Mouse (Mus musculus): ENCODE measurements around the gene Grifin.

Gene Grifin

DNA sequence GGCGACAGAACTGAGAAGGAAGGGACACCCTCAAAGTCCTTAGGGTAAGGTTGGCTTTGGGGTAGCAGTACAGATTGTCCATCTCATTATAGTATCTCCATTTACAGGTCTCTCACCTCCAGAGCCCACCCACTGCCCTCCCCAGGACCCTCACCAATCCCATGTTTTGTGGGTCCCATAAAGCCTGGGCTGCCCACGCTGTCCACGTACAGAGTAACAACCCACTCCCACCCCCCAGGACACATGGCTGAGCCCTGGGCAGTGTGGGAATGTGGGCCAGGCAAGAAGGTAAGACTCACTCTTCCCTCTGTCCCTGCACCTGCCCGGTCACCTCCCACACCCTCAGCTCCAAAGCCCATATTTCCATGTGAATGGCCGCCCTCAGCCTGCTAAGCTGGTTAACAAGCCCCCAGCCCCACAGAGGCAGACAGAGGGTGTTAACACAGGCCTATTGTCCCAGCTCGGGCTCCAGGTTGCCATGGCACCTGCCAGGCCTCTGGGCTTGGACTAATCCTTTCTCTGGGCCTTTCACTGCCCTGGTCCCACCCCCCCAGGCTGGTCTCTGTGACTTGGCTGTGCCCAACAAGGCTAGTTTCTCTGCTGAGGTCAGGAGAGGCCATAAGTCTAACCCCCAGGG is 19.0 kb upstream of the Grifin start:
- no peak for DNase-seq

DNA sequence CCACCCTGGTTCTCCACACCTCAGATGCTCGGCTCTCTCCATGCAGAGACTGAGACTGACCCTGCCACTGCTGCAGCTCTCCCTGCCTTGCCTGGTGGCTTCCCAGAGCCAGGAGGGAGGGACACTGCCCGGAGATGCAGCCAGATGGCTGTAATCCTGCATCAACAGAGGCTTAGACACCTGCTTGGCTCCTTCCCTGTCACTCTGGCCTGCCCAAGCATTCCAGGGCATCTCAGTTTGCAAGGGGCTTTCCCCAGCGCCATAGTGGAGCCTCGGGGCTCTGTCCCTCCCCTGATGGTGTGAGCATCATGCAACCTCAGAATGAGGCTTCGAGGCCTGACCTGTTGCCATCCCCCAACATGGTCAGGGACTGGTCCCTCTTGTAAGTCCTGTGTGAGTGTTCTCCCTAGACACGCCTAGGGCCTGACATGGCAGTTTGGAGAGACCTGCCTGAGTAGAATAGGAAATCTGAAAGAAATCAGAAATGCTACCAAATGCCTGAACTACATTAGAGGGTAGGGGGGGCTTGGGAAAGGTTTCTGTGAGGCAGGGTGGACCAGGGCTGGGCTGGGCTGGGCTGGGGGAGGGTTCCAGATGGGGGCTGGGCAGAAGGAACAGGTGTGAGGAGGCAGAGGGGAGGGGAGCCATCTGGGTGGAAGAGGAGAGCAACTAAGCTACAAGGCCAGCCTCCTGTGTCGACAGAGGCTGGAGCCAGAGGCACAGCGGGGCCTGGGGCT is 18.3 kb upstream of the Grifin start:
- no peak for DNase-seq

DNA sequence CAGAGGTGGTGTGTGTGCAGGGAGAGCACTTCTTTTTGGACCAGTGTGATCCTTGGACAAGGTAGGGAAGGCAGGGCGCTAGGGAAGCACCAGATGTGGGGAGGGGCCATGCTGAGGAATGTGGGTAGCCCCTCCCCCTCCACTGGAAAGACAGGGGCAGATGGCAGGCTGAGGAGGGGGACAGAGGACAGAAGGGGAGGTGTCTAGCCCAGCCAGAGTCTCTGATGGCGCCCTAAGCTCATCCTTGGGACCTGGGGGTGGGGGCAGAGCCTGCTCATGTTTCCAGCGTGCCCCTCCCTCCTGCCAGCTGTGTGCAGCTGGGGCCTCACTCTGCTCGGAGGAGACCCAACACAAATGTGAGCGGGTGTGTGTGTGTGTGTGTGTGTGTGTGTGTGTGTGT is 16.7 kb upstream of the Grifin start:
- no peak for DNase-seq

DNA sequence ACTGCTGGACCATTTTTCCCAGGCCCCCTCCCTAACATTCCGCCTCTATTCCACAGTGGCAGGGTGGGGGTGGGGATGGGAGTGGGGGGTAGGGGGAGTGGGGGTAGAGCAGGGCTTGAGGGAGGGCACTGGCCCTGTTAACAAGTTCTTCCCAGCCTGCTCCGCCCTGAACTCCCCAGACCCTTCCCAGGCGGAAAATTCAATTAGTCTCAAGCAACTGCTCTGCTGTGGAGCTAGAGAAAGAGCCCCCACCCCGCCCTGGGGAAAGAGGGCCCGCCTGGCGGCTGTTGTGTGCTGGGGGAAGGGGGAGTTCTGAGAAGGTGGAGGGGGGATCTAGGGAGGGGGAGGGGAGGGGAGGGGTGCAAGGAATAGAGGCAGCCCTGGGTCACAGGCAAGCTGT is 14.9 kb upstream of the Grifin start:
- DNase-seq, result no peak

DNA sequence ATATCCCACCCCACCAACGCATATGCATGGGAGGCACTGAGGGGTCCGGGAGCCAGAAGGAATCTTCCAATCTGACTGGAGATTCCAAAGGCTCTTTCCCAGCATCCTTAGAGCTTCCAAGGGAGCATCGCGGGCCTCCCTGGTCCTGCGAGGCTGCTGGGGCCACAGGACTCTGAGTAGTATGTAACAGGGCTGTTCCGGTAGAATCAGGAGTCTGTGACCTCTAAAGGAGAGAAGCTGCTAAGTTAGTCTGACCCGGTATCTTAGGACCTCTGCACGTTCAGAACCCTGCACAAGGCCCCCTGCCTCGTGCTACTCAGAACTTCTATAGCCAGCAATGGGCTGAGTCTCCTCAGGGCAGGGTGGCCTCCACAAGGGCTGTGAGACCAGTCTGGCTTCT is 14.3 kb upstream of the Grifin start:
- DNase-seq, result no peak

DNA sequence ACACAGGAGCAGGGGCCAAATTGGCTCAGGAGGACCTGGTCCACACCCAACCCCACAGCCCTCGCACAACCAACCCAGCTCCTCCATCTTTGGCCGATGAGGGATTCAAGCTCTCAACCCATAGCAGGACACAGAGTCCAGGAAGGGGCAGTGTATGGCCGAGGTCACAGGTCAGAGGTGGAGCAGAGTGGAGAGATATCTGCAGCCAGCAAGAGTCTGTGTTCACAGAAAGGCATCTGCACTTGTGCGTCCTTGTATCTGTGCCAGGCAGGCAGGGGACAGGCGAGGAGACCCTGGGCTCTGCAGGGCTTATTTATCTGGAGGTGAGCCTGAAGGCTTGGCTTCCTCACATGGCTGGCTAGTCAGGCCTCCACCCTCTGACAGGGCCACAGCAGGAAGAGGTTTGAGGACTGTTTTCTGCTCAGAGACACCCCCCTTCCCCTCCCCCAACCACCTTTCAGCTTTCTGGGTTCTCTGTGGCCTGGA is 10.6 kb upstream of the Grifin start:
- no peak for DNase-seq

DNA sequence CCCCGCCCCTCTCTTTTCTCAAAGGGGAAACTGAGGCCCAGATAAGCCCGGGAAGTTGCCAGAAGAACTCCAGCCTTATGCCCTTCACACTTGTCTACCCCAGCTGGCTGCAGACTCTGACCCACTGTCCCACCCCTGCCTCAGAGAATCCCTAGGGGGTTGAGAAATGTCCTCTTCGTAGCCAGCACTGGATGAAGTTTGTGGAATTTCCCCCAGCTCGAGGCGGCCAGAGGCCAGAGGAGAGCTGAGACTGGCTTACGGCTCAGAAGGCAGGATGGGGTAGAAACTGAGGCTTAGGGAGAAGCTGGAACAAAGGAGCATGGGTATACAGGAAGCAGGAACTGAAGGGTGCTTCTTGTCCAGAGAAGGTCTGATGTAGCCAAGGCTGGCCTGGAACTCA is 7.7 kb upstream of the Grifin start:
- no peak for DNase-seq

DNA sequence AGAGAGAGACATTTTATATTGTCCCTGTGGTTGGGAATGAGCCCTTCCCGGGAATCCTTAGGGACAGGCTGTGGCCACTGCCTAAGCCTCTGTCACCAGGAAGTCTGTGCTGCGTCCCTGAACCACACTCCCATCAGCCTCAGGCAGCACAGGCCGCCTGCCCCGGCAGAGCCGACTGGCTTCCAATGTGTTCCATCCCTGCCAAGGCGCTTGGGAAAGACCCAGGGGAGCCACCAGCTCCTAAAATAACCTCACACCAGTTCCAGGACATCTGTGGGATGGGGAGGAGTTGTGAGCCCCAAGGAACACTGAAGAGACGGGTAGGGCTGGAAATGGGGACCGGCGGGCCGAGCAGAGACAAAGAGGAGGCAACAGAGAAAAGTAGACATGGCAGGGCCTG is 6.8 kb upstream of the Grifin start:
- DNase-seq, result peak; percentile 38

DNA sequence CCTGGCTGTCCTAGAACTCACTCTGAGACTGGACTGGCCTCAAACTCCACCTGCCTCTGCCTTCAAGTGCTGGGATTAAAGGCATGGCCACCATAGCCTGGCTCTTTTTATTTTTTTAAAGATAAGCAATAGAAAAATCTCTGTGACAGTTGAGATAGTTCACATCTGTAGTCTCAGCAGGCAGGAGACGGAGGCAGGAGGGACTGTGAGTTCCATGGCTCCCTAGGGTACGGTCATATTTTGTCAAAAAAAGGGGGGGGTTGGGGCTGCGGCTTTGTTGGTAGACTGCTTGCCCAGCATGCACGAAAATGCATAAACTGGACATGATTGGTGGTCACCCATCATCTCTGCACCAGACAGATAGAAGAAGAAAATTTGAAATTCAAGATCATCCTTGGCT is 6.3 kb upstream of the Grifin start:
- no peak for DNase-seq

DNA sequence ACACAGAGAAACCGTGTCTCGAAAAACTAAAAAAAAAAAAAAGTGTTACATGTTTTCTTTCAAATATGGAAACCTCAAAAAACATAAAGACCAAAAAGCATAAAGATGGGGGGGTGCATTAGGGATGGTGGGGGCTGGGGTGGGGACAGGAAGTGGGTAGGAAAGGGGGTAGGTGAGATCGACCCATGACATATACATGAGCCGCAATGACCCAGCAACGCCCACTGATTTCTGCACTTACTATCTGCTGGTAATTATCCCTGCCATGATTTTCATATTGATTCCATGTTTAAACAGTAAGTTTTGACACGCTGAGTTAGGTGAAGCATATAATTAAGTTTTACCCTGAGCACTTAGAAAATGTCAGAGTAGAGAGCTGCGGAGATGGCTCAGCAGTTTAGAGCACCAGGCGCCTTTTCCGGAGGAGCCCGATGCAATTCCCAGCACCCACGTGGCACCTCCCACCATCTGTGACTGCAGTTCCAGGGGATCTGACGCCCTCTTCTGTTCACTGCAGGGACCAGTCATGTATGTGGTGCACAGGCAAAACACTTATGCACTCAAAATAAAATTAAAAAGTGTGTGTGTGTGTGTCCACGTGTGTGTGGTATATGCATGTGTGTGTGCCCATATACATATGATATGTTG is 5.5 kb upstream of the Grifin start:
- DNase-seq, result no peak

DNA sequence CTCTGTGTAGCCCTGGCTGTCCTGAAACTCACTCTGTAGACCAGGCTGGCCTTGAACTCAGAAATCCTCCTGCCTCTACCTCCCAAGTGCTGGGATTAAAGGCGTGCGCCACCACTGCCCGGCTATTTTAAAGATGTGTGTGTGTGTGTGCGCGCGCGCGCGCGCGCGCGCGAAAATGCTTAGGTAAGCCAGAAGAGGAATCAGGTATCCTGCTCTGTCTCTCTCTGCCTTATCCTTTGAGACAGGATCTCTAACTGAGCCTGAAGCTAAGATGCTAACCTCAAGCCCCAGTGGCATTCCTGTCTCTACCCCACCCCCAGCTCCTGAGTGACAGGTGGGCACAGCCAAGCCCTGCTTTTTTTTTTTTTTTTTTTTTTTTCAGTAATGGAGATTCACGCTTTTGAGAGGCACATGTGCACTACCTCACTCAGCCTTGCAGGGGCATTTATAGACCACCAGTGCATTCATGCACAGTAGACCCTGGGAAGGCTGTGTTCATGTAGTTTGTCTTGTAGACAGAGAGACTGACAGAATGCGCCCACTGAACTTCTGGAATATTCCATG is 4.2 kb upstream of the Grifin start:
- no peak for DNase-seq

DNA sequence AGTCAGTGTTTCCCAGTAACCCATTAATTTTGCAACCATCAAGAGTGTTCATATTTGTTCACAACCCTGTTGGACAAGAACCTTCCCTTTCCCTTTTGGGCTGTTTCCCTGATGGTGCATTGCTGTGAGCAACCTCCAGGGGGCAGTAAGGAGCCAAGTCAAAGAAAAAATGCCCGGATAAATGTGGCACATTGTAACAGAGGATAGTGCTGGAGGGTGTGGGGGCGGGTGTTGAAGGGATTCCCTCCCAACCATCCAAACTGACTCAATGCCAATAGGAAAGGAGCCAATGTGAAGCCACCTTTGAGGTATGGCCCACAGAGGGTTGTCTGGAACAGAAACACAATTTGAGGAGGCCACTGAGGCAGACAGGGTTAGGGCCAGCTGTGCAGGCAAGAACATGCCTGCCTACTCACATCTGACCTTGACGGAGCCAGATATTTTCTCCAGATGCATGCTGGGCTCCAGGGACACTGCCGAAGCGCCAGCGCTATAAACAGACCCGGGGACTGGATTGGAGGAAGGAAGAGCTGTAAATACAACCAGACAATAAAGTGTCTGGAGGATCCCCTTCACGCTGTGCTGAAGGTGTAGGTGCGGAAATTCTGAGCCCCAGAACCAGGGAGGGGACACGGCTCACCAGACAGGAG is 3.6 kb upstream of the Grifin start:
- peak; percentile 58 for DNase-seq

DNA sequence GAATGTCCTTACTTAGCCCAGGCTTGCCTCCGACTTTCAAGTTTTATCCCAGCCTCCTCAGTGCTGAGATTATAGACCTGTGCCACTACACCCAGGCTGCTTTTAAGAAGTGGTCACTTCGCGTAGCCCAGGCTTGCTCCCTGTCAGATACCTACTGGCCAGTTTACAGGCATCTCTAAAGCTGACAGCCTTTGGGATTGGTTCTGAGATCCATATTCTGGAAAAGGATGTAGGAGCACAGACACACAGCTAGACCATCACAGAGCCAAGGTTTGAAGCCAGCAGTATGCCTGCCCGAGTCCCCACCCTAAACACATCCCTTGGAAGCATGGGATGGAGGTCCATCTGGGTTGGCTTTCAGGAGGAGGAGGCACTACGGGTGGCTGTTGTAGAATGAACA is 2.9 kb upstream of the Grifin start:
- no peak for DNase-seq

DNA sequence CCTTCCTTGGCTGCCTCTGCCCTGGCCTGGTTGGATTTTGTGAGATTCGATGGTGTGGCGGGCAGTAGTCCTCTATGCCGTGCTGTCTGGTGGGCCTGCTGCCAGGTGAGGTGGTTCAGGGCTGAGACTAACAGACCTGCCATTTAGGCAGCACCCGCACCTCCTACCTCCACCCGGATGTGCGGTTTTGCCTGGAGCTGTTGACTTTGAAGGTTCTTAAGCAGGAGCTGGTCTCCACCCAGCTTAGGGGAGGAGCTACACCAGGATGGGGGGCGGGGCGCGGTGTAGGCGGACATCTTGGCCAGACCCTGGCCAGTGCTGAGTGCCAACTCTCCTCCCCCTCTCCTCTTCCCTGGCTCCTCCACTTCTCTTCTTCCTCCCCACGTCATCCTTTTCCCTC is 2.5 kb upstream of the Grifin start:
- peak; percentile 43 for DNase-seq

DNA sequence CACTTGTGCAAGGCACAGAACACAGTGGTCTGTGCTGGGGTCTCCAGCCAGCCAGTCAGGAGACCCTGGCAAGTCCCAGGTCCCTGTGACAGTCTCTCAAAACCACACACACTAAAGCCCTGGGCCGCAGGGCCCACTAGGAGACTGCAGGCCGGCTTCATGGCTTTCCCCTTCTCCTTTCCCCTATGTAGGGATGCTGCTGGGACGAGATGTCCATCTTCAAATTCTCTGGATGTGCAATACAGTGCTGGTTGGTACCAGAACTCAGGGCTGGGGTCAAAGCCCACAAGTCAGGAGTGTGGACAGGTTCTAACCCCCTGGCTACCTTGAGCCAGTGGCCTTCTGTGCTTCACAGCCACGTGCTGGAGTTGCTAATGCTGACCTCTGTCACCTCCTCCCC is 1.4 kb upstream of the Grifin start:
- no peak for DNase-seq

DNA sequence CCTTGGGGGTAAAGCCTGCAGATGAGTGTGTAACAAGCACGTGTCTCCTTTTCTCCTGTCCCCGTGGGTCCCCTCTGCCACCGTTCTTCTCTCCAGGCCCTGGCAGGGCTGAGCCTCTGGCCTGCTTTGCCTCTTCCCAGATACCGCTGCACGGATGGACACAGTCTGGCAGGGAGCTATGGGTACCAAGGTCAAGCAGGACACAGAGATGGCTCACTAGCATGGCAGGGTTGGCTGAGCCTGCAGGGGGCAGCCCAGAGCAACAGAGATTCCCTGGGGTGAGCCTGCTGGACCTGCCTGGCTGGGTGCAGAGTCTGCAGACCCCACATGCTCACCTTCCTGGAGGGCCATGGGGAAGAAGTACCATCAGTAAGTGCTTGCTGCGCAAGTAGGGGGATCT is 985 bp upstream of the Grifin start:
- DNase-seq, result peak; percentile 50

DNA sequence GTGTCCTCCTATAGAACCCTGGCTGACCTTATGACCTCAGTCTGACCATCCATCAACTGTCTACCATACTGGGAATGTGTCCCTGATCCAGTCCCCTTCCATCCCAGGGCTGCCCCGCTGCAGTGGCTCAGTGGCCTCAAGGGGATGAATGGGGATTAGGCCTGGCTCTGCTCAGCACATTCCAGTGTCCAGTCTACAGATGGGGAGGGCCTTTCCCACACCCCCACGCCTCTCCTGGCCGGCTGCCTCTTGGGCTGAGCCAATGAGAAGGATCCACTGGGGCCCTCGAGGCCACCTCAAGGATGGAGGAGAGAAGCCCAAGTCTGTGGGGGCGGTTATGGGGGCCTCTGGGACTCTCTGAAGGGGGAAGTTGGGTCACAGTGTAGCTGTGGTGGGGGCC is 580 bp upstream of the Grifin start:
- peak; percentile 44 for DNase-seq

DNA sequence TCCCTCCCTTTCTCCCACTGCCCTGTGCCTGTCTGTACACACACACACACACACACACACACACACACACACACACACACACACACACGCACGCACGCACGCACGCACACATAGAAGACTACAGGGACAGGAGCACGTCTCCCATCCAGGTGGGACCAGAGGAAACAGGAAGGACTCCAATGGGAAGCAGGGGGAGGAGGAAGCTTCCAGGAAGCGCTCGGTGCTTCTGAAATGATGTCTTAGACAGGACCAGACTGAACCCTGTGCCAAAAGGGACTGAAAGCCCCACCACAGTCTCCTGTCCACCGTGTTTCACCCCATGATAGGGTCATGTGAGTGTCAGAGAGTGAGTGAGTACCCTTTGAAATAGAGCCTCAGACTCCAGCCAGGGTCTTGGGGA is 2.3 kb downstream of the Grifin start:
- DNase-seq, result no peak

DNA sequence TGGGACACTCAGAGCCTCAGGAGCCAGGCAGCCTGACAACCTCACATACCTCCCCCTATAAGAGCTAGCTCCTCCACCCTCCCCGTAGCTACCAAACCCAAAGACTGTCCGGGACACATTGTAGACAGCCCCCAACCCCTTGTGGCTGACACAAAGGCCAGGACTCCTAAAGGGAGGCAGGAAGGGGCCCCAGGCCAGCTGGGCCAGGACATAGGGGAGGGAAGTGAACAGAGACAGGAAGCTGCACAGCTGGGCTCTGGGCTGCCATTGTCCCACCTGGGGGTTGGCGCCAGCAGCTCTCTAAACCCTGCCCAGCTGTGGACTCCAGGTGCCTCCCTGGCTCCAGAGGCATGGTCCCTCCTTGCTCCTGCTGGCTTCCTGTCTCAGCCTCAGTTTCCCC is 8.0 kb downstream of the Grifin start:
- no peak for DNase-seq

DNA sequence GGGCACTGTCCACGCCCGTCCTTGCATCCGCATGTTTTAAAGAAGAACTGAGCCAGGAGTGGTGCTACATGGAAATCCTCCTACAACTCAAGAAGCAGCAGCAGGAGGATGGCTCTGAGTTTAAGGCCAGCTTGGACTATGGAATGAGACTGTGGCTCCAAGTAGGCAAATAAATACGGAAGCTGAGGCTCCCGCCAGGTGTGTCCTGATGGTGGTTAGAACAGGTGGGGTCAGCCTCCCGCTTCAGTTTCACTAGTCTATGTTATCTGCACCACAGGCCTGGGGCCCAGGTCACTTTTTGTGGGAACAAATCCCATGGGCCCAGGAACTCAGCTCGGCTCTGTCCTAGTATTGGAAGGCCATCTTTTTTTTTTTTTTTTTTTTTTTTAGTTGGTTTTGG is 11.2 kb downstream of the Grifin start:
- no peak for DNase-seq

DNA sequence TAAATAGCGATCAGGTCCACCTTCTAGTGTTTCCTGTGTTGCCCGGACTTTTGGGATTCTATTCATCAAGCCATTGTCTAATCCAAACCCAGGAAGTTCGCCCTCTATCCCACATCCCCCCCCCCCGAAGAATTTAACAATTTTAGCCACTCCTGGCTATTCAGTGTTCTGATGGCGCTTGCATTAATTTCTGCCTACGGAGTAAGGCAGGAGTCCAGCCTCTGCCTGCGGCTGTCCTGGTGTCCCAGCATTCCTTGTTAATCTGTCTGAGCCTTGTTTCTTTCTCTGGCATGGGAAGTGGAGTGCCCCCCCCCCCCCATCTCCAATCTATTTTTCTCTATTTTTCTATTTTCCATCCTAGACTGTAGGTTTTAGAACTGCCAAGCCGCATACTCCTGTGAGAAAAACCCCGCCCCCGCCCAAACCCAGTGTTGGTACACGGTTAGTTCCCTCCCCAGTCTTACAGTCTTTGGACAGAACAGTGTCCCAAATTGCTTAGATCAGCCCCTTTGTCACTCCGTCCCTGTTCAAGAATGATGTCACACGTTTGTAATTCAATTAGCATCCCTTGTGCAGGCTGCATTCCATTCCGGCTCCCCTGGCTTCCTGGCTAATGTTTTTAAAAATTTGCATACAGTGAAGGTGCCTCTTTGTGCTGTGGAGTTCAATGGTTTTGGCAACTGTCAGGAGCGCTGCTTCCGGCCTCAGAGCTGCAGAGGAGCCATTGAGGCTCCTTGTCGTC is 15.4 kb downstream of the Grifin start:
- DNase-seq, result no peak

DNA sequence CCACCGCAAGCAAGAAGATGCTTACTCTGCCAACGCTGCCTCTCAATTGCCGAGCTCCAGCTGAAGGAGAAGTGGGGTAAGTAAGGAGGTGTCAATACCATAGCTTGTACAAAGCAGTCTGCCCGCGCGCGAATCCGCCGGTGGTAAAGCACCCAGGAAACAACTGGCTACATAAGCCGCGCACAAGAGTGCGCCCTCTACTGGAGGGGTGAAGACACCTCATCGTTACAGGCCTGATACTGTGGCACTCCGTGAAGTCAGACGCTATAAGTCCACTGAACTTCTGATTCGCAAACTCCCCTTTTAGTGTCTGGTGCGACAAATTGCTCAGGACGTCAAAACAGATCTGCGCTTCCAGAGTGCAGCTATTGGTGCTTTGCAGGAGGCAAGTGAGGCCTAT is 18.5 kb downstream of the Grifin start:
- DNase-seq, result no peak

DNA sequence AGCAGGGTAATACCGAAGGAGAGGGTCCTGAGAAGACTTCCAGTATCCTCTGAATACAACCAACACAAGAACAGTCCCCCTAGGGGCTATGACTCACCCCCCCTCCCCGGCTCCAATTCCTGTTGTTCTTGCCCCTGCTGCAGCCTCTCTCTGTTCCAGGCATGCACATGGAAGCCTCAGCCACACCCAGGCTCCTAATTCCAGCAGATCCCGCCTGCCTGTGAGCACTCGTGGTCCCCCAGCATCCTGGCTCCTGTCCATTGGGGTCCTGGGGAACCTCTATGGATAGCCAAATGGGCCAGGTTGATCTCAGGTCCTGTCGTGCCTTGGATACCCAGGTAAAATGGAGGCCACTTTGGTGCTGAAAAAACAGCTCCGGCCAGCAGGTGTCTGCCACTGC is 19.2 kb downstream of the Grifin start:
- DNase-seq, result no peak
